Mouse (Mus musculus) layer of hippocampus, adult 9-10 months (tissue): Measurements from ENCODE around the gene Ugt1a6b.

Experiments
- DNase-seq: peaks from one replicate; pipeline ENCODE4 v3.0.0; 2022; ENCODE audit warnings: low spot score

Gene Ugt1a6b

DNA sequence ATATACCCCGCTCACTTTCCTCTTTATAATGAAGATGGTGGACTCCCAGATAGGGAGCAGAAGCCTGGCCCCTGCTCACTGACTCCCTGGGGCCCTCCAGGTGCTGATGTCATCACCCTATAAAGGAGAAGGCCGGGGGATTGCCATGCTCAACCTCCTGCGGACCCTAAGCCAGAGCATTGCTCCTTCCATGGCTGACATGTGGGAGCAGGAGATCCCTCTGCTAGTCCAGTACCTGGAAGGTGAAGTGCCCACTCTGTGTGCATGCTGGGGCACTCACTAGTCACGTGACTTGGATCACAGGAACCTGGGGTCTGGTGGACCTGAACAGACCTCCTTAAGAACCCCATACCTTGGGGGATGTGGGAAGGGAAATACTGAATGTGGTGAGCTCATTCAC, 137.5 kb downstream of the Ugt1a6b start:
- no peak for DNase-seq

DNA sequence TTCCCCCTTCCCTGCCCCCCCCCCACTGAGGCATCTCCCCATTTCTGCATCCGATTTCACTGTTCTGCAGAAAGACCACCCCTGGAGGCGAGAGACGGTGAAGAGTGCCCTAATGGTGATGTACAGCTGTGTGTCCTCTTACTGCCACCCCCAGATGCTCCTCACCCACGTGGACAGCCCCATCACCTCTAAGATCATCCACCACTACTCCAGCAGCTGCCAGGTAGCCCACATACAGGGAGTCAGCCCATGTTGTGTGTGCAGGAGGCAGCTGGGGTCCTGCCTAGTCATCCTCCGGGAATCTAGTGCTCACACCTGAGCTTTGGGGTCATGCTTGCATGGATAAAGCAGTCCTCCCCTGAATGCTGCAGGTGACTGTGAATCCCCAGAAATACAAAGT, 140.8 kb downstream of the Ugt1a6b start:
- no peak for DNase-seq

DNA sequence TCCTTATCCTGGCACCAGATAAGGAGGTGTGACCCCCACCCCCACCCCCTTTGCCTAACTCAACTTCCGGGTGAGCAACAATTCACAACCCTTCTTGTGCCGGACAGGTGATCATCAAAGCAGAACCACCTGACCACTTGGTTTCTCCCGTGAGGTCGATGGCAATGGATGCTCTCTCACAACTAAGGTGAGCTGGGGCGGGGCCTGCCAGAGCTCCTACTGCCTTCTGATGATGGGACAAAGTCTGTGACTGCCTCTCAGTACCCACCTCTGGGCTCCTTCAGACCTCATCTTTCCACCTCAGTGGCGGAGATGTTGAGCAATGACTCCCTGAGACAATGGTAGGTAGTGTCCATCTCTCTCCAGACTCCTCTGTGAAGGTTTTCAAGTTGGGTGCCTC, 142.8 kb downstream of the Ugt1a6b start:
- no peak for DNase-seq

DNA sequence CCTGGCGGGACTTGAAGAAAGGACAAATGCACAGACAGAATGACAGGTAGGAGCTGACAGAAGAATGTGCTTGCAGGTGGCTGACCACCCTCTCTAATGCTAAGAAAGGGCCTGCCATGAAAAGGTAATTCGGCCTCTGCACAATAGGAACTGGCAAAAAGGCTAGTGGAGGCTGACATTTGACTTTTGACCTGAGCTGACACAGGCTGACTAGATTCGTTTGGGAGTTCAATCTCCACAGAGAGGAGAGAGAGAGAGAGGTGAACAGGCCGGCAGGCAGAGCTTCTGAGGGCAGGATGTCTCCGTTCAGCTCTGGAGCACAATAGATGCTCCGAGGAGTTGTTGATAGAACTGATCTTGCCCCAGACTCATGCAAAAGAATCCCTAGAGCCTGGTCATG, 143.3 kb downstream of the Ugt1a6b start:
- DNase-seq: no peak

DNA sequence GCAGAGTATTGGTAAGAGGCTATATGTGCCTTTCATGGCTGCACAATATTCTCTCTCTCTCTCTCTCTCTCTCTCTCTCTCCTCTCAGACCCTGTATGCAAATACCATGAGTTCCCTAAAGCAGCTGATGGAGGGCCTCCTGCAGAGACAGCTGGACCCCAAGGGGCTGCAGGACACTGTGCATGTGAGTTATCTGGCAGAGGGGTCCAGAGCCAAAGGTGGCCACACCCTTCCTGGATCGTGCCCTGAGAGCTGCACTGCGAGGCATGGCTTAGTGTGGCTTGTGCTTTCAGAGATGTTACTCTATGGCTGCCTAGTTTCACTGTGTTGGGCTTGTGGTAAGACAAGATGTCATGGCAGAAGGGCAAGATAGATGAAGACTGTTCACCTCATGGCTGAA, 144.6 kb downstream of the Ugt1a6b start:
- no peak for DNase-seq

DNA sequence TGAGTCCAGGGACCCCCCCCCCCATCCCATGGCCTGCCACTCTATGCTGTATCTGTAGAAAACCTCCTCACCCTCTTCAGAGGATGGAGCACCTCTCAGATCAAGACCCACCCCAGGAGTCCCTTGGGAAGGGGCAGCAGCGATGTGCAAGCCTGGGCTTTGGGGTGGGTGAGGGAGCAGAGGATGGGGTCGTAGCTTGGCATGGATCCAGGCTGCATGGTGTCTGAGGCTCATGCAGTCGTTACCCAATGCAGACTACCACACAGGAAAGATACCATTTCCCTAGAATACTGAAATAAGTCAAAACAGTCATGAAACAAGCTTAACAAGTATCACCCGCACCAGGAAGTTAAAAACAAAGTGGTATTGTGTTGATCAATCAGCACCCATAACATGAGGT, 145.6 kb downstream of the Ugt1a6b start:
- no peak for DNase-seq

DNA sequence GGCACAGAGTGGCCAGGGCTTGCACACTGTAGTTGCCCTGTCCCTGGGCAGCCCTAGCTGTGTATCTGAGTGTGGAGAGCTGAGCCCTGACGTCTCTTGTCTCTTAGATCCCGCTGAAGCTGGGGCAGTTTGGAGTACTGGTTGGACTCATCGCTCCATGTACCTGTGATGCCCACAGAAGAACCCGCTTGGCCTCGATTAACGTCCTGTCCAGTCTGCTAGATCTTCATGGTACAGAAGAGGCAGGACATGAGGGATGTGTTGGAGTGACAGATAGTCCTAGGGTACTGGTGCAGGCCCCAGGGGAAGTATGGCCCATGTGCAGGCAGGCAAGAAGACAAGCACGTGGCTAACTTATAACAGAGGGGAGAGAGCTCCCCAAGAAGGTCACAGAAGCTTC, 146.5 kb downstream of the Ugt1a6b start:
- DNase-seq: no peak

DNA sequence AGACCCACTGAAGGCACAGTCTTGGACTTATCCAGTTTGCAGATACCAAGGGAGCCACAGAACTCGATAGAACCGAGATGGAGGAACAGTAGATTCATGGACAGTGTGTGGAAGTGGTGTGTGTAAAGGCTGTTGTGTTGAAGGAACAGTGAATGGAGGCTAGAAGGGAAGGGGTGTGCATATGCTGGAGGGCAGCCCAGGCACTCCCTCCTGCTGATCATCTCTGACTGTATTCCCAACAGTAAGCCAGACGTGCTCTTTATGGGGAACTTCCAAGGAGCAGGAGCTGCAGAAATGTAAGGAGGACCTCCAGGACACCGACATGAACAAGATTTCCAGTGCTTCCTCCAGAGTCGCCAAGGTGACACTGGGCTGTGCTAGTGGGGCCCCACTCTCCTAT, 147.0 kb downstream of the Ugt1a6b start:
- no peak for DNase-seq

DNA sequence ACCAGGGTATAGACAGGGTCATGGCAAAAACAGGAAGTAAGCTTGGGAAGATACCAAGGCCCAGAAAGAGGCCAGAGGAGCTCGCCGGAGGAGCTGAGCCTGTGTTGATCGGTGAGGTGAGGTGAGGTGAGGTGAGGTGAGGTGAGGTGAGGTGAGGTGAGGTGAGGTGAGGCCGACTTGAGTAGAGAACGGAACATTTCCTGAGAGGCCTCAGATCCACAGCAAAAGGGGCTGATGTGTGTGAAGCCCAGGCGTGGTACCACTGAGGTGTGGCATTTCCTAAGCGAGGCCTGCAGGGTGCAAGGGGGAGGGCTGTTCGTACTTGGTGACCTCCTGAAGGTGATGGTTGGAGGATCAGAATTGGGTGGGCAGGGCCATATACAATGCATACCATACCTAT, 150.1 kb downstream of the Ugt1a6b start:
- DNase-seq: no peak

DNA sequence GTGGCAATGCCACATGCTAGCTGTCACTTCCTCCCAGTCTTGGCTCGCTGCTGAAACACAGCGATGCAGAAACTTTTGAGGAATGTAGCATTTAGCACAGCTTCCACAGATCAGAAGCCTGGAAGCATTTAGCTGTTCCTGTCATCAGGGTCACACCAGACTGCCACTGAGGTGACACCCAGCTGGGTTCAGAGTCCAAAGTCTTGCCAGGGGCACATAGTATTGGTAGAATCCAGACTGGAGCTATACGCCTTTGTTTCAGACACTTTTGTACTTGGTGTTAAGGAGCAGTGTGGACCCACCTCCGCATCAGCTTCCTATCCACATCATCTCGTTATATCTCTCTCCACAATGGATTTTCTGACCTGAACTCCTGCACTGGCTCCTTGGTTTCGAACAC, 150.5 kb downstream of the Ugt1a6b start:
- DNase-seq: no peak

DNA sequence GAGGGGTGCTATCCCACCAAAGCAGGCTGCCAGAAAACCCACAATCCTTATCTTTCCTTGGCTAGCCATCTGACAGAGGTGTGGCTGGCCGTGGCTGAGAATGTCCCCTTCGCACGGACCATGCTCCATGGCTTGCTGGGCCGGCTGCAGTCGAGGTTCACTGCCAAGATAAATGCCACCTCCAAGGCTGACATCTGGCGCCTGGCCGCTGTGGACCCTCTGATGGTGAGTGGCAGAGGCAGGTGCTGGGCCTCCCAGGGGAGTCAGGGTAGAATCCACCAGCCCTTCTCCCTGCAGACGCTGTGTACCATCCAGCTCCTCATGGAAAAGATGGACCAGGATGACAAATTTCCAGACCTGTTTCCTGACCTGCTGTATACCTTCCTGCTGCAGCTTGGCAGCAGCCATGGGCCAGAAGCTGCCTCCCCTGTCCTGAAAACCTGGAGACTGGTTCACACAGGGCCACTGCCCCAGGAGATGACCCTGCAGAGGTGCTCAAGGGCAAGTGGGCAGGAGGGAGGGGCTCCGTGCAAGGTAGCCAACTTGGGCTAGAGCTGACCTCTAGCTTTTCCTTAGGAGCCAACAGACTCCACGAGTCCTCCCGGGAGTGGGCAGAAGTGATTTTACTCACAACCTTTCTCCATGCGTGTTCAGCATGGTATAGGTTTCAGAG, 151.9 kb downstream of the Ugt1a6b start:
- DNase-seq: no peak

DNA sequence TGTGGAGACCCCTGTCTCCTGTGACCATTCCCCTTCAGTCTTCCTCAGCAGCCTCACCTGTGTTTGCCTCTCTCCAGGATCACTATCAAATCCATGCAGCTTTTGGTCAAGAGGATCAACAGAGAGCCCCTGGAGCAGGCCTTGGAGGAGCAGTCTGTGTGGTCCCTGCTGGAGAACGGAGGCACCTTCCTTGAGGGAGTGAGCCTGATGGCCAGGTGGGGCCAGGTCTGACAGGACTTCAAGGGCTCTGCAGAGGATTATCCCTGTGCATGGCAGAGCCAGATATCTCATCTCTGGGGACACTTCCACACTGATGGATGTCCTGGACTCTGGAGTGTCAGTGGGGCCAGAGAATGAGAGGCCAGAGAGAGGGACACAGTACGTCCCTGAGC, 152.4 kb downstream of the Ugt1a6b start:
- DNase-seq: no peak

DNA sequence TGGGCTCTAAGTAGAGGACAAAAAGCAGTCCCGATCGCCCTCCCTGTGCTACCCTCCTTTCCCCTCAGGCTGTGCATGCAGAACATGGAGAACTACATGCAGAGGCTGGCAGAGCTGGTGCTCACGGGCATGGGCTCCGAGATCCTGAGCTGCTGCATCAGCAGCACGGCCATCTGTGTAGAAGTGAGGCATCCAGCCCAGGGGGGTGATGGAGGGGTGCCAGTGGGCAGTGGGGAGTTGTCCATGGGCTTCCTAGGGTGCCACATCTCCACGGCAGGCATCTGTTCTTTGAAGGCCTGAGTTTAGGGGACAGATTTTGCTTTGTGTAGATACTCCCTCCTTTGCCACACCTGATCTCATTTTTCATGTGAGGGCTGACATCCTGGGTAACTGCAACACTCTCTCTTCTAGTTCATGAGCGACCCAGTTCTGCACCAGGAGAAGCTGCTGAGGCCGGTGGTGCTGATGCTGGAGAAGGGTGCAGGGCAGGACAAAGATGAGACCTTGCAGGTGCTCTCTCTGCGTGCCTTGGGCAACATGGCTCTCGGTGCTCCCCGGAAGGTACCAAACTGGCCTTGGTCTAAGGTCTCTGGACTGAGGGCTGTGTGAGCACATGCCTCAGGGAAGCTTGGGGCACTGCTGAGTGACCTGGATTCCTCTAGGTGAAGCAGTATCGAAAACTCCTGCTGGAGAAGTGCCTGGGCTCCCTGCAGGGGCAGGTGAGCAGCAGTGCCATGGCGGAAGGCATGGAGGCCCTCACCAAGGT, 153.1 kb downstream of the Ugt1a6b start:
- DNase-seq: no peak

DNA sequence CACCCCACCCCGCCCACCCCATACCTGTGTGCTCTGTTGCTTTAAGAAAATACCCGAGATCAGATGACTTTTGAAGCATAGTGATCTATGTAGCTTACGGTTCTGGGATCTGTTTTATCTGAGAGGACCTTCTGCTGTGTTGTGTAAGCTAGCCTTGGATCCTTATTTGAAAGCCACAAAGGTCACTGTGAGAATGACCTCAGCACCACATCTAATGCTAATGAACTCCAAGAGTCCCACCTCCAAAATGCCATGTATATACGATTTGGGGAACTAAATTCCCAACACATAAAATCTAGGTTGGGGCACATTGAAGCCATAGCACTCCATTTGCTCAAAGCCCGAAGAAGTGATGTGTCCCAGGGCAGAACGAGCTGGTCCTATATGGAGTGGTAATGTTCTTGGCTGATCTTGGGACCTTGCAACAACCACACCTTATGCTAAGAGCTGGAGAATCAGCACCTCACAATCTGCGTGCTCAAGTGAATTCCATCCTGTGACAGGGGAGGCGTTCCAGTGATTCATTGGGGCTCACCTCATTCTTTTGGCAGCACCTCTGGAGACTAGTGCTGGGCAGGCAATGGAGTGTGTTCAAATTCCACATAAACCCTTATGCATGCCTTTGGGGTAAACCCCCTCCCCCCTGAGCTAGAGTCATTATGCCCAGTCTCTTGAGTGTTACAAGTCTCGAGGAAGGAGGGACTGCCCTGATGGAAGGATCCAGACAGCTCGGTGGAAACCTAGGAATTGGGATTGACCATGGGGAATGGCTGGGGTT, 154.0 kb downstream of the Ugt1a6b start:
- DNase-seq: no peak

DNA sequence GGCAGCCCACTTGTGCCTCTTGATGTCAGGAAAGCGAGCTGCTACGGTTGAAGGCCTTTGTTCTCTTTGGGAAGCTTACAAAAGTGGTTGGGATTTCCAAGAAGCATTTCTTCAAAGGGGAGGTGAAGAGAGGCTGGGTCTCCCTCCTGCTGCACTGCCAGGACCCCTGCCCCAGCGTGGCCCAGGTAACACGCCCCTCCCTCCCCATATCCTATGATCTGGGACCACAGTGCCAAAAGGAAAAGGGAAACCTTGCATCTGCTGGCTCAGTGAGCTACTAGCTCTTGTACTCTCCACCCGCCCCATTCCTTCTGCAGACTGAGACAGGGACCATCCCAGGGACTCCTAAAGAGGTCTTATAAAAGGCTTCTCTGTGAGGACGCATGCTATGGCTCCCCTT, 154.6 kb downstream of the Ugt1a6b start:
- no peak for DNase-seq

DNA sequence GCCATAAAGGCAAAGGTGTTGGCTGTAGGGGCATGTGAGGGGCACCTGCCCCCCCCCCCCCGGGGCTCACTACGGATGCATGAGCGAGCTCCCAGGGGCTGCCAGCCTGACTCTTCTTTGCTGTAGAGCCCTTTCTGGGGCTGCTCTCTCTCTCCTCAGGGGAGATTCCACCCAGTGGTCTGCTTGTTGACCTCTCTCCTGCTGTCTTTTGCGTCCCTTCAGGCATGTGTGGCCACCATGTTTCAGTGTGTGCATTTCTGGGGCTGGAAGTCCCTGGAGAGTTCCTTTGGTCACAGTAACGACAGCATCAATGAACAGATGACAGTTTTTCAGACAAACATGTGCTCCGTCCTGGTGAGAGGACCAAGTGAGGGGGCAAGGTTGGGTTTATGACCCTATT, 155.3 kb downstream of the Ugt1a6b start:
- no peak for DNase-seq

DNA sequence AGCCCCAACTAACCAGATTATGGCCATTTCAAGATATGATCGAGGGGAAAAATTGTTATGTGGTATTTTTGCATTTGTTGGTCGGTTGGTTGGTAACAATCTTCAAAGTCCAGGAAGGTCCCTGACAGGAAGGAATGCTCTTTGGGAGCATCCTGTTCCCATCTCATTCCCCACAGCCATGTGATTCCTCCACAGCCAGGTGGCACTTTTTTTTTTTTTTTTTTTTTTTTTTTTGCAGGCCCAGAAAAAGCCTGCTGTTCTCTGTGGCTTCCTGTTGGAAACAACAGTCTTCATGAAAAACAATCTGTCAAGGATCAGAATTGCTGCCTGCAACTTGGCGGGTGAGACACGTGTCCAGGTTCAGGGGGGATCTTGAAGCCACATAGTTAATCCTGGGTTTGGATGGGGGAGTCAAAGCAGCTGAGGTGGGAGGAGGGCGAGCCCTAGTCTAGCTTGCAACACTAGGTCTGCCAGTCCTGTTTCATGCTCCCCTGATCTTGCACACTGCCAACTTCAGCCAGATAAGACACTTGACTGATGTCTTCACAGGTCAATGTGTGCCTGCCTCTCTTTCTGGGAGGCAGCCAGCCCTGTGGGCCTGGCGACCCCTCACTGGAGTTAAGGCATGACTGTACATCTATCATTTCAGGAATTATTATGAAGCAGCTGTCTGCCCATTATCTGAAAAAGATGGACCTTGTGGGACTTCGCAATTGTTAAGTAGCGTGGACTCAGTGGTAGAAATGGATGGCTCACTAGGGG, 156.0 kb downstream of the Ugt1a6b start:
- no peak for DNase-seq

DNA sequence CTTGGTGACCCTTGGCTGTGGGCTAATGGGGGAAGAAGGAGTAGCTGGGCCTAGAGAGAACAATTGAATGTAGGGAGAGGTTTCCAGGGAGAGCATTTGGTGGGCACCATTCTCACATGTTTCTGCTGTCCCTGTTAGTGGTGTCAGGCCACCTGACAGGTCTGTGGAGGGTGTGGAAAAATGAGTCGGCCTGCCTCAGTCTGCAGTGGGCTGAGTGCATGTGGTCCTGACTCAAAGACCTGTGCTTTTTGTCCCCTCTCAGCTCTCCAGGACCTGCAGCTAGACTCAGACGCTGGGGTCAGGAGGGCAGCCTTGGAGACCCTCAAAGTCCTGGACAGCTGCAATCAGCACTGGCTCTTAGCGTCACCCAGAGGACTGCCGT, 156.6 kb downstream of the Ugt1a6b start:
- DNase-seq: no peak

DNA sequence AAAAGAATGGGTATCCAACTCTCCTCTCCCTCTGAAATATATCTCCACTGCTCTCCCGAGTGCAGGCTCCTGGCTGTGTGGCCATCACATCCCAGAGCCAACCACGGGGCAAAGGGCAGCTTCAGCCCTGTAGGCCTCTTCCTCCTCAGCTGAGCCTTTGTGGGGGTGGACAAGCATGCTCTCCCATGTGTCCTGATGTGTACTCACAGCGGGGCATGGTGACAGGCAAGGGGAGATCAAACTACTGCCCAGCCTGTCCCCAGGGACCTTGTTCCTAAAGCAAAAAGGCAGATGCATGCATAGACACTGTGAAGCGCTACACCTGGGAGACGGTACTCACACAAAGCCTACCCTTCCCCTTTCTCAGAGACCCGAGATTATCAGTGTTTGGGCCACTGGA, 157.1 kb downstream of the Ugt1a6b start:
- DNase-seq: no peak

DNA sequence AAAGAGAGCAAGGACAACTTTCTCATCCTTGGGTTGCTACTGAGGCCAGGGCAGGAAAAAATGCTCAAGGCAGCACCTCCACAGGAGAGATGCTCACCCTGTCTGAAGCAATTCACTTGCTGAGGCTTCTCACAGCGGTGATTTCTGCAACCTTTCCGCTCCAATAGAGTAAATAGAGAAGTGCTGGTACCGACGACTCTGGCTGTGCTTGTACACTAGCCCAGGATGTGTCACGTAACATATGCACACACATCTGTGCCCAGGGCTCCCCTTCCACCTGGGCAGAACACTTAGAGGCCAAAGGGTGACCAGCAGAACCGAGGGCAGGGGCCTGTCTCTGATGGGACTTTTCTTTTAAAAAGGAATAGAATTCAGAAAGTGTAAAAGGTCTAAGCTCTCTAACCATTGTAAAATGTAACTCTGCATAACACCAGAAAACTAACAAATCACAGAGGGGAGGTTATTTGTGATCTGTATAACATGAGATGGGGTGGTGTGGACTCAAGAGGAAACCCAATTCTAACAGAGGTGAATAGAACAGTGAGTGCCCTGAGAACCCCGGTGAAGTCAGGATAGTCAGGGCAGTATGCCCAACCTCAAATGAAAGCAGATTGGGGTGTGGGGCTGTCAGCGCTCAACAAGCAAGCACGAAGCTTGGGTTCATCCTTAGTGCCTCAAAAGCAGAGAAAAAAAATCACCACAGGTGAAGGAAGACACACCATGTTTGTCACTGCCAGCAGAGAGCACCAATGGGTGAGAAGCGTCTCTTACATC, 157.7 kb downstream of the Ugt1a6b start:
- no peak for DNase-seq

DNA sequence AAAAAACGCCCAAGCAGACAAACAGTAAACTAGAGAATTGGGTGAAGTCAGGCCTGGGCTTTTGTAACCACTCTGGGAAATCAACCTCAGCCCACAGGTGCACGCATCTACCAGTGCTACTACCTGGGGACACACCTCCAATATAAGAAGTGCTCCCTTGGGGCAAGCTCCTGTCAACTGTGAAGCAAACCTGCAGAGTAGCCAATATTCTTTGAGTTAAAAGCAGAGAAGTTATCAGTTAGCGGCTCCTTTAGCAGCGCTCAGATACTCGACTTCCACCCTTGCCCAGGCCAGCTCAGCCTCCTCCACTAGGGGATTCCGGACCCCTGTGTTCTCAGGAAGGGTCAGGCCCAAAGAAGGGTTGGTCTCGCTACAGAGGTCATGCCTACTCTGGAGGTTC, 158.7 kb downstream of the Ugt1a6b start:
- no peak for DNase-seq

DNA sequence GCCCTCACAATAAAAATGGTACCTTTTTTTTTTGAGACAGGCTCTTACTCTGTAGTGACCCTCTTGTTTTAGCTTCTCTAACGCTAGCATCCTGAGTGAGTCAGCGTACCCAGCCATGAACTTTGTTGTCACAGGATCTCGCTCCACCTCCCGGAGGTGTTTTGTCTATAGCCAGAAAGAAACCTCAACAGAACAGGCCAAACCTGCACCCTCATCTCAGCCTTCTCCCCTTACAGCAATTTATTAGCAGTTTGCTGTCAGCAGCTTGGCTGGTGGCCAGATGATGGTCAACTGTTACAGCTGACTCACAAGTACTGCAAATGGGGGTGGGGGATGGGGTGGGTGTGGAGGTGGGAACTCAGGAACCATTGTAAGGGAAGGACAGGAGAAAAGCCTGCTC, 159.2 kb downstream of the Ugt1a6b start:
- DNase-seq: no peak
